Mouse (Mus musculus) bone marrow macrophage, adult 2 months (primary cell): ENCODE measurements around the gene Cyp1b1.

Experiments
- CTCF ChIP-seq: IDR thresholded peaks from 2 replicates; pipeline ENCODE4 v1.5.1; 2012; ENCODE audit warnings: low read depth, mild to moderate bottlenecking, low read length, moderate library complexity
- POLR2A ChIP-seq: IDR thresholded peaks from 2 replicates; pipeline ENCODE4 v1.6.1; 2012; ENCODE audit warnings: mild to moderate bottlenecking, low read depth, low read length, borderline replicate concordance

DNA sequence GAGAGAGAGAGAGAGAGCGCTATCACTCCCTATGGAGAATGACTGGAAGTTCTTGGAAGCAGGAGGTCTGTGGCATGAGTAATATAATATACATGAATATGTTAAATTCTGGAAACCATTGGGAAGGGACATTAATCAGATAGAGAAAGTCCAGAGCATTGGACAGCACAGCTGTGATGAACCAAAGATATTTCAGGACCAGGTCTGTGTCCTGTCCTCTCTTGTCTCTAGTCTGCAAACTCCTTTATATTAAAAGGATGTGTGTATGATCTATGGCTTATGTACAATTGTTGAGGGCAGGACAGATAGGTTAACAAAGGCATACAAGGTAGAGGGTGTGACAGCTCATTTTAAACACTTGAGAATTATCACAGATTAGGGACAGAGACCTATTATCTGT, 28.6 kb upstream of the Cyp1b1 start:
- TF ChIP-seq POLR2A (no peak), CTCF (no peak)
